Mouse (Mus musculus): ENCODE results near the gene Spn. TPM values are rescaled to one million over a fixed set of nuclear protein-coding genes. Genes with fewer than 3 reads are reported as not detected.

The Spn gene
- polyA plus RNA-seq, 1 experiment from 2014 or later: 5.5 TPM

DNA sequence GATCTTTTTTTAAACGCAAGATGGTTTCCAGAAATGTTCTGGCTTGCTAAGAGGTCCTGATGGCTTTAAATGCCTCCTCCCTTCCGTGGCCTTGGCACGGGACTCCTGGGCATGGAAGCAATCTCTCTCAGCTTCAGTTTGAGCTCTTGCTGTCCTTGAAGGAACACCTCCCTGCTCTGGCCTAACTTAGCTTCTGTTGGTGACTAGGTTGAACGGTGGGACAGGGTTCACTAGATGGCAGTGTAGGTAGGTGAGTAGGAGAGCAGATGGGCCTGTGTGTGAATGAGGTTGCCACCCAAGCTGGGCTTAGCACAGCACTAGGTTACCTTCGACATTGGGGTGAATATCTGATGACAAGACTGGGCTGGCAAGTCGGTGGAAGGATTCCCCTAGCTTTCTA lies 33.7 kb downstream of the Spn start:
- WGBS (ENCODE audit: insufficient replicate concordance): 62% methylated on average over 6 of the region's 6 CpGs
- no peak overlapping the region for H3K4me2 ChIP-seq (ENCODE audit: low read depth, low read length)
- no peaks in the 10 kb centered on the region for H3K9me3 ChIP-seq (replicated peaks; ENCODE audit: control insufficient read depth, low read length)
- ATAC-seq (ENCODE audit: low read depth): no peak
- H3K9ac ChIP-seq (ENCODE audit: low read depth, low read length): no peak overlapping the region
- peaks cover 9% of the 10 kb centered on the region for H3K4me1 ChIP-seq (ENCODE audit: control insufficient read depth, low read depth, low read length)
- H3K4me3 ChIP-seq (ENCODE audit: low read depth, low read length): no peak overlapping the region
- no peaks in the 10 kb centered on the region for H3K27me3 ChIP-seq (ENCODE audit: control insufficient read depth, insufficient read depth, low read depth, low read length)
- H3K27ac ChIP-seq (ENCODE audit: low read length): no peak overlapping the region; the same call in 1 of the 2 replicates
- no peaks in the 10 kb centered on the region for H3K36me3 ChIP-seq (ENCODE audit: control insufficient read depth, insufficient read depth)

DNA sequence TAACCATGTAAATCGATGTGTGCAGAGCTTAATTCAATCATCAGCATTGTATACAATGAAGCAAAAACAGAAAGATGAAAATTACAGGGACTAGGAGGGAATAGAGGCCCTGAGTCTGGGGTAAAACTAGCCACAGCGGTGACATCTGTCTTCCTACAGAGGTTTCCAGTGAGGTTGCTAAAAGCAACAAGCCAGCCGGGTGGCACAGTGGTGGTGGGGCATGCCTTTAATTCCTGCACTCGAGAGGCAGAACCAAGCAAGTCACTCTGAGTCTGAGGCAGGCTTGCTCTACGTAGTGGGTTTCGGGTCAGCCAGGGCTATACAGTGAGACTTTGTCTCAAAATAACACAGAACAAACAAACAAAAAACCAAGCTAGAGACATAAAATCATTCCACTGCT lies 35.5 kb downstream of the Spn start:
- H3K9ac ChIP-seq (ENCODE audit: low read depth, low read length): no peak overlapping the region
- no peak overlapping the region for H3K4me2 ChIP-seq (ENCODE audit: low read depth, low read length)
- no peak overlapping the region for H3K4me3 ChIP-seq (ENCODE audit: low read depth, low read length)
- H3K36me3 ChIP-seq (ENCODE audit: control insufficient read depth, insufficient read depth): no peaks in the 10 kb centered on the region
- 59% methylated on average over 6 of the region's 6 CpGs for WGBS (ENCODE audit: insufficient replicate concordance)
- no peak for ATAC-seq (ENCODE audit: low read depth)
- H3K27me3 ChIP-seq (ENCODE audit: control insufficient read depth, insufficient read depth, low read depth, low read length): no peaks in the 10 kb centered on the region
- H3K9me3 ChIP-seq (replicated peaks; ENCODE audit: control insufficient read depth, low read length): no peaks in the 10 kb centered on the region
- peaks cover 16% of the 10 kb centered on the region for H3K4me1 ChIP-seq (ENCODE audit: control insufficient read depth, low read depth, low read length)
- H3K27ac ChIP-seq (ENCODE audit: low read length): no peak overlapping the region

DNA sequence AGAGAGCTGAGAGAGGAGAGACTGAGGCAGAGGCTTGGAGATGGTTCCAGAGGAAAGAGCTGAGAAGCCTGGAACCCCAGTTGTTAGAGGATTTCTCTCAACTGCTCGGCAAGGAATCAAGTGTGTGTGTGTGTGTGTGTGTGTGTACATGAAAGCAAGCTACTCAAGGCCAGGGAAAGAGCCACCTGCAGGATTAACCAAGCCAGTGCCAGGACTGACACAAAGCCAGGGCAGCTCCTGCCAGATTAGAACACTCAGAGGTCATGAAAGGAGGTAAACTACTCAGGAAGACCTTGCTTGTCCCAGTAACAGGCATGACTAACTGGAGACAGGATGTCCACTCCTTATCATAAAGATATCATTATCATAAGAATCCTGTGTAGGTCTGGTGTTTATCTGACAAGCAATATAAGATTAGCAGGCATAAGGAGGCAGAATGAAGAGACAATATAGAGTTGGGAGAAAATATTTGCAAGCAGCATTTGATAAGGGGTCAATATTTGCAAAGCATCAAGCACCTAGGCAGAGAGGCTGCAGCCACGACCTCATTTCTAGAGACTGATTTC lies 36.1 kb downstream of the Spn start:
- ATAC-seq (ENCODE audit: low read depth): no peak
- Histone ChIP-seq H3K4me3 (ENCODE audit: low read depth, low read length) (no peak overlapping the region), H3K27ac (ENCODE audit: low read length) (no peak overlapping the region), H3K27me3 (ENCODE audit: control insufficient read depth, insufficient read depth, low read depth, low read length) (no peaks in the 10 kb centered on the region), H3K9ac (ENCODE audit: low read depth, low read length) (no peak overlapping the region), H3K36me3 (ENCODE audit: control insufficient read depth, insufficient read depth) (no peaks in the 10 kb centered on the region), H3K4me1 (ENCODE audit: control insufficient read depth, low read depth, low read length) (peaks cover 16% of the 10 kb centered on the region), H3K9me3 (replicated peaks; ENCODE audit: control insufficient read depth, low read length) (no peaks in the 10 kb centered on the region), H3K4me2 (ENCODE audit: low read depth, low read length) (no peak overlapping the region)
- WGBS (ENCODE audit: insufficient replicate concordance): 13% methylated on average over 2 of the region's 2 CpGs

DNA sequence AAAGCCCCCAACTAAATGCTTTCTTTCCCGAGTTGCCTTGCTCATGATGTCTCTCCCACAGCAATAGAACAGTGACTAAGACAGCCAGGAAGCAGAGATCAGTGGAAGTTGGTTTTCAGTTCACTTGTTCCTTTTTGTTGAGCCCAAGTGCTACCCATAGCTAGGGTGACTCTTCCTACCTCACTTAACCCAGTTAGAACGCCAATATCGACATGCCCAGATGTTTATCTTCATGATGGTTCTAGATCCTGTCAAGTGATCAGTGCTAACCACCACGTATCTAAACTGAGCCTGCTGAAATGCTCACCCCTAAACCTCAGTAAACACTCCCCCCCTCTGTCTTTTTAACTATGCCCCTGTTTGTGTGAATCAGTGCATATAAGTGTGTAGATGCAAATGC lies 38.1 kb downstream of the Spn start:
- no peak for ATAC-seq (ENCODE audit: low read depth)
- Histone ChIP-seq H3K4me3 (ENCODE audit: low read depth, low read length) (no peak overlapping the region), H3K4me2 (ENCODE audit: low read depth, low read length) (no peak overlapping the region), H3K27me3 (ENCODE audit: control insufficient read depth, insufficient read depth, low read depth, low read length) (no peaks in the 10 kb centered on the region), H3K36me3 (ENCODE audit: control insufficient read depth, insufficient read depth) (no peaks in the 10 kb centered on the region), H3K4me1 (ENCODE audit: control insufficient read depth, low read depth, low read length) (peaks cover 12% of the 10 kb centered on the region), H3K9ac (ENCODE audit: low read depth, low read length) (no peak overlapping the region), H3K9me3 (replicated peaks; ENCODE audit: control insufficient read depth, low read length) (no peaks in the 10 kb centered on the region), H3K27ac (ENCODE audit: low read length) (no peak overlapping the region)
- WGBS (ENCODE audit: insufficient replicate concordance): 53% methylated on average over 4 of the region's 4 CpGs

DNA sequence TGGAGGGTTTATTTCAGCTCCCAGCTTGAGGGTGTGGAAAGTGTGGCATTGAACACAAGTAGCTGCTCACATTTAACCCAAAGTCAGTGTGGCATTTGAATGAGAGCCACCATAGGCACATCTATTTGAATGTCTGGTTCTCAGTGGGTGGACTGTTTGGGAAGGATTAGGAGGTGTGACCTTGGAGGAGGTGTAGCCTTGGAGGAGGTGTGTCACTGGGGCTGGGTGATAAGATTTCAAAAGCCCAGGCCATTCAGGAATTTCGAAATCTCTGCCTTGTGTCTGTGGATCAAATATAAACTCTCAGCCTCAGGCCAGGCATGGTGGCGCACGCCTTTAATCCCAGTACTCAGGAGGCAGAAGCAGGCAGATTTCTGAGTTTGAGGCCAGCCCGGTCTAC lies 38.7 kb downstream of the Spn start:
- H3K36me3 ChIP-seq (ENCODE audit: control insufficient read depth, insufficient read depth): no peaks in the 10 kb centered on the region
- no peak for ATAC-seq (ENCODE audit: low read depth)

DNA sequence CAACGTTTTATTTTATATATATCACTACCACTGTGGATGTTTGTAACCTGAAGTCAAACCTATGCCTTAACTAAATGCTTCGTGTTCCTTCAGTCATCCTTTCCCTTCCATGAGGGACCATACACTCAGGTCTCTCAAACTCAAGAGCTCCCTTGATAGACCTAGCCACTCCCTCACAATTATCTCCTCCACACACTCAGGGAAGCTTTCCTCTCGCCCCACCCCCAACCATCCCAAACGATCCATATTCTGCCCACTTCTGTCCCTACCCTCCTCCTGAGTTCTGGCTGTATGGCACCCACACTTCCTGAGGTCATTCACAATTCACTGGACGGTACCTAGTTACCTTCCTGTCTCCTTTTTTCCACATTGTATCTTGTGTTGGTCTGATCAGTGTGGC lies 39.1 kb downstream of the Spn start:
- H3K4me2 ChIP-seq (ENCODE audit: low read depth, low read length): no peak overlapping the region
- no peaks in the 10 kb centered on the region for H3K27me3 ChIP-seq (ENCODE audit: control insufficient read depth, insufficient read depth, low read depth, low read length)
- WGBS (ENCODE audit: insufficient replicate concordance): 58% methylated on average over 5 of the region's 5 CpGs
- peaks cover 8% of the 10 kb centered on the region for H3K4me1 ChIP-seq (ENCODE audit: control insufficient read depth, low read depth, low read length)
- ATAC-seq (ENCODE audit: low read depth): peak; percentile 35; the same call in 1 of the 2 replicates
- no peak overlapping the region for H3K27ac ChIP-seq (ENCODE audit: low read length)
- no peaks in the 10 kb centered on the region for H3K36me3 ChIP-seq (ENCODE audit: control insufficient read depth, insufficient read depth)
- H3K9ac ChIP-seq (ENCODE audit: low read depth, low read length): no peak overlapping the region
- H3K4me3 ChIP-seq (ENCODE audit: low read depth, low read length): no peak overlapping the region
- no peaks in the 10 kb centered on the region for H3K9me3 ChIP-seq (replicated peaks; ENCODE audit: control insufficient read depth, low read length)

More for the DNA sequence above, 38.7 kb downstream of the Spn start:
- Histone ChIP-seq H3K27ac (ENCODE audit: low read length) (no peak overlapping the region), H3K4me1 (ENCODE audit: control insufficient read depth, low read depth, low read length) (peaks cover 8% of the 10 kb centered on the region), H3K4me2 (ENCODE audit: low read depth, low read length) (no peak overlapping the region), H3K27me3 (ENCODE audit: control insufficient read depth, insufficient read depth, low read depth, low read length) (no peaks in the 10 kb centered on the region), H3K4me3 (ENCODE audit: low read depth, low read length) (no peak overlapping the region), H3K9ac (ENCODE audit: low read depth, low read length) (no peak overlapping the region), H3K9me3 (replicated peaks; ENCODE audit: control insufficient read depth, low read length) (no peaks in the 10 kb centered on the region)
- 86% methylated on average over 4 of the region's 4 CpGs for WGBS (ENCODE audit: insufficient replicate concordance)

DNA sequence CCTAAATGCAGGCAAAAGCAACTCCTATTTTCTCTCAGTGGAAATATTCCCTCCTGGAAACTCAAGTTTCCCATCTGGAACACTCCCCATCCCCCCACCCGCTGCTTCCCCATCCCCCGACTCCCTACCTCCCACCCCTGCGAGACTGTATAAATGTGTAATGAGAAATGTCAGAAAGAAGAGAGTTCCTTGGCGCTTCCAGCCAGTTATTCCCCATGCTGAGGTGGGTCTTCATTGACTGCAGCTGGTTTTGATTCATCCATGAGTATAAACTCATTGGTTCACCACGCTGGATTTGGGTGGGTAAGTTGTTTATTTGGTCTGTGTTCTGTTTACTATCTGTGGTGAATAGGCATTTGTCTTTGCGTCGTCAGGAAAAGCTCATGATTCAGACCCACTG lies 41.2 kb downstream of the Spn start:
- 71% methylated on average over 7 of the region's 7 CpGs for WGBS (ENCODE audit: insufficient replicate concordance)
- H3K27me3 ChIP-seq (ENCODE audit: control insufficient read depth, insufficient read depth, low read depth, low read length): no peaks in the 10 kb centered on the region
- no peak overlapping the region for H3K4me2 ChIP-seq (ENCODE audit: low read depth, low read length)
- no peak overlapping the region for H3K4me3 ChIP-seq (ENCODE audit: low read depth, low read length)
- ATAC-seq (ENCODE audit: low read depth): no peak
- H3K27ac ChIP-seq (ENCODE audit: low read length): no peak overlapping the region
- H3K9me3 ChIP-seq (replicated peaks; ENCODE audit: control insufficient read depth, low read length): no peaks in the 10 kb centered on the region
- no peaks in the 10 kb centered on the region for H3K36me3 ChIP-seq (ENCODE audit: control insufficient read depth, insufficient read depth)
- H3K4me1 ChIP-seq (ENCODE audit: control insufficient read depth, low read depth, low read length): peaks cover 23% of the 10 kb centered on the region
- no peak overlapping the region for H3K9ac ChIP-seq (ENCODE audit: low read depth, low read length)

DNA sequence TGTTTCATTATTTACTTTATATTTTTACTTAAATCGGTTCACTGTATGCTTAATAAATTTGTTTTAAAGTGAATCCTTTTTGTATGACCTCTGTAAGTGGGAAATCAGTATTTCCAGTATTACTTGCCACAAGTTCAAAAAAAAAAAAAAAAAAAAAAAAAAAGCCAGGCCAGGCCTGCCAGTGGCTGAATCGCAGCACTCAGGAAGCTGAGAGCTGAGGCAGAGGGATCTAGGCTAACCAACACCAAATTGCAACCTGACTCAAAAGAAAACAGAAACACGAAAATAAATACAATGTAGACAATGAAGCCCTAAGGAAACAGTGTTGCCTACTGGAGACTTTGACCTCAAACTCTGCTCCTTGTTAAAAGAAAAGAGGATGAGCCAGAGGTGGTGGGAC lies 43.7 kb downstream of the Spn start:
- no peak overlapping the region for H3K27ac ChIP-seq (ENCODE audit: low read length)
- H3K4me2 ChIP-seq (ENCODE audit: low read depth, low read length): no peak overlapping the region
- no peak overlapping the region for H3K9ac ChIP-seq (ENCODE audit: low read depth, low read length)
- no peaks in the 10 kb centered on the region for H3K27me3 ChIP-seq (ENCODE audit: control insufficient read depth, insufficient read depth, low read depth, low read length)
- peaks cover 49% of the 10 kb centered on the region for H3K4me1 ChIP-seq (ENCODE audit: control insufficient read depth, low read depth, low read length)
- no peaks in the 10 kb centered on the region for H3K36me3 ChIP-seq (ENCODE audit: control insufficient read depth, insufficient read depth)
- no peaks in the 10 kb centered on the region for H3K9me3 ChIP-seq (replicated peaks; ENCODE audit: control insufficient read depth, low read length)
- 70% methylated on average over 3 of the region's 3 CpGs for WGBS (ENCODE audit: insufficient replicate concordance)
- ATAC-seq (ENCODE audit: low read depth): no peak
- no peak overlapping the region for H3K4me3 ChIP-seq (ENCODE audit: low read depth, low read length)

DNA sequence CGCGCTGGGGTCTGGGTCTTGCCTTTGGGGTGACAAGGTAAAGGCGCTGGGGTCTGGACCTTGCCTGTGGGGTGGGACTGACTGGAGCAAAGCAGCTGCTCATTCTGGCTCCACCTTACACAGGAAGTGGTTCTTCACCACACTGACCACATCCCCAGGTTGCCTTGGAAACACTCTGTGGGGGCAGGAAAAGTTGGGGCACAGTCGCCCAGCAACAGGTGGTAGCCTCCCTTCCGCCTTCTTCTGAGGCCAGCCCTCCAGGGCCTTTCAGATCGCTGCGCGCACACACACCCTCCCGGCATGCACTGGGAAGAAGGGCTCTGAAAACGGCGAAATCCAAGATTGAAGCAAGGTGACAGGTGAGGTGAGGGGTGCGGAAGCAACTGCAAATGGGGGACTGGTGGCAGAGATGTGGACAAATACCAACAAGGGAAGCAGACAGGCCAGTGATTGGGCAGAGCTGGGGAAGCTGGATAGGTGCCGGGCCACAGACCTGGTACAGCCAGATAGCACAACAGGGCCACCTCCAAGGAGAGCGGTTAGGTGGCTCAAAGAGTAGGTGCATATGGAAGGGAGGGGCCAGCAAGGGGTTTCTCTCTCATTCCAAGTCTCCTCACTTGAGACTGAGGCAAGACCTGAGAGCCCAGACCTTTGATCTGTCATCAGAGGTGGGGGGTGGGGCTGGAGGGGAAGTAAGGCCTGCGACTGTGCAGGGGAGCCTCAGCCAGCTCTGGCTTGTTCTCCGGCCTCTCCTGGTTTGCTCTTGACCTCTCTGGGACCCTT lies 46.3 kb downstream of the Spn start, which contains the start of gene AI467606:
AI467606 (plus strand) TSS at position 246 of the 783 bp plus-strand sequence.
- Histone ChIP-seq H3K4me1 (ENCODE audit: control insufficient read depth, low read depth, low read length) (peaks cover 52% of the 10 kb centered on the region), H3K9me3 (replicated peaks; ENCODE audit: control insufficient read depth, low read length) (no peaks in the 10 kb centered on the region), H3K27me3 (ENCODE audit: control insufficient read depth, insufficient read depth, low read depth, low read length) (no peaks in the 10 kb centered on the region), H3K9ac (ENCODE audit: low read depth, low read length) (peak within 1 kb of the TSS; percentile 74), H3K4me3 (ENCODE audit: low read depth, low read length) (peak within 1 kb of the TSS; percentile 66), H3K4me2 (ENCODE audit: low read depth, low read length) (peak within 1 kb of the TSS; percentile 75), H3K27ac (ENCODE audit: low read length) (peak within 1 kb of the TSS; percentile 88), H3K36me3 (ENCODE audit: control insufficient read depth, insufficient read depth) (no peaks in the 10 kb centered on the region)
- 13% methylated on average over 16 of the region's 16 CpGs for WGBS (ENCODE audit: insufficient replicate concordance)
- peak; percentile 85 for ATAC-seq (ENCODE audit: low read depth)

All from liver, embryonic 16.5 days (tissue).